Mouse (Mus musculus) ES-E14 (cell line): ENCODE measurements at regions not wholly inside any gene's neighbourhood (a gene's known extent, or its start where the extent isn't known, plus 50 kb on each side); places are given as distances from the start of the nearest gene placed in this dataset.

Source experiments
- DNase-seq: peaks from one replicate; pipeline ENCODE4 v3.0.0-alpha.2; 2013; ENCODE audit warnings: low read depth, low spot score
- H3K27ac ChIP-seq: 2 replicates; pipeline ENCODE4 v1.5.1; 2012; ENCODE audit warnings: low read depth, mild to moderate bottlenecking, low read length, moderate library complexity, mixed read lengths; ENCODE audit not compliant: poor library complexity, insufficient read depth, severe bottlenecking
- H3K36me3 ChIP-seq: 2 replicates; pipeline ENCODE4 v1.6.1; 2012; ENCODE audit warnings: mild to moderate bottlenecking, low read length, moderate library complexity, mixed read lengths; ENCODE audit not compliant: control insufficient read depth, poor library complexity, insufficient read depth, severe bottlenecking
- H3K4me1 ChIP-seq, 2 experiments: fragments of 150-350 bp in 1 of 2; sonication (generic) in 1 of 2; 2 replicates each; pipeline ENCODE4 v1.6.1; 2012; ENCODE audit warnings: low read length in 2 of 2, mild to moderate bottlenecking in 1 of 2, mixed read lengths in 1 of 2; ENCODE audit not compliant: control insufficient read depth in 2 of 2, insufficient read depth in 2 of 2, poor library complexity in 1 of 2
- H3K4me3 ChIP-seq, 2 experiments: fragments of 150-350 bp in 1 of 2; sonication (generic) in 1 of 2; 2 replicates each; pipeline ENCODE4 v1.5.1; 2012; ENCODE audit warnings: low read length in 2 of 2, low read depth in 1 of 2, mild to moderate bottlenecking in 1 of 2, mixed read lengths in 1 of 2; ENCODE audit not compliant: insufficient read depth in 1 of 2, poor library complexity in 1 of 2, severe bottlenecking in 1 of 2
- H3K9ac ChIP-seq: 2 replicates; pipeline ENCODE4 v1.6.1; 2012; ENCODE audit warnings: low read depth, mild to moderate bottlenecking, low read length, mixed read lengths; ENCODE audit not compliant: poor library complexity, insufficient read depth, severe bottlenecking
- H3K9me3 ChIP-seq: fragments of 150-350 bp; sonication (generic); 2 replicates; pipeline ENCODE4 v1.6.1; 2012; ENCODE audit warnings: low read depth, mild to moderate bottlenecking, low read length; ENCODE audit not compliant: control insufficient read depth, insufficient read depth
- CHD2 ChIP-seq: IDR thresholded peaks from 2 replicates; pipeline ENCODE4 v1.6.1; 2014; ENCODE audit warnings: mild to moderate bottlenecking, low read depth, low read length, inconsistent platforms
- HCFC1 ChIP-seq: IDR thresholded peaks from 2 replicates; pipeline ENCODE4 v1.6.1; 2012; ENCODE audit warnings: low read length, inconsistent platforms, borderline replicate concordance; ENCODE audit not compliant: insufficient read depth
- MAFK ChIP-seq: IDR thresholded peaks from 2 replicates; pipeline ENCODE4 v1.6.1; 2014; ENCODE audit warnings: mild to moderate bottlenecking, low read depth, low read length, inconsistent platforms; ENCODE audit not compliant: insufficient read depth
- ZC3H11A ChIP-seq: IDR thresholded peaks from 2 replicates; pipeline ENCODE4 v1.6.1; 2012; ENCODE audit warnings: low read depth, mild to moderate bottlenecking, inconsistent platforms, low read length, borderline replicate concordance
- ZNF384 ChIP-seq: IDR thresholded peaks from 2 replicates; pipeline ENCODE4 v1.6.1; 2012; ENCODE audit warnings: low read depth, low read length, inconsistent platforms
- in situ Hi-C, 2 experiments: fragments of 600-800 bp; cut with MboI; formaldehyde crosslinking; loops; one replicate each; pipeline ENCODE4 v1.15.1; 2025; ENCODE audit warnings: low sequenced_read_pairs in 2 of 2, inconsistent platforms in 1 of 2; ENCODE audit not compliant: unreplicated experiment in 2 of 2

GRCm38 (mm10) chr8:115613946-115614584, 93.5 kb downstream of the Maf start:
- H3K4me1 ChIP-seq, result no peaks in the 10 kb centered on the region

GRCm38 (mm10) chr8:115612119-115612518, 95.5 kb downstream of the Maf start:
- no peak for DNase-seq
- no peak for TF ChIP-seq CHD2
- no peak for TF ChIP-seq ZNF384
- TF ChIP-seq MAFK, result no peak
- TF ChIP-seq ZC3H11A, result no peak
- no peak for TF ChIP-seq HCFC1
- Histone ChIP-seq H3K4me3 (no peak overlapping the region), H3K36me3 (no peaks in the 10 kb centered on the region), H3K9ac (no peak overlapping the region), H3K27ac (no peak overlapping the region), H3K9me3 (no peaks in the 10 kb centered on the region), H3K4me1 (no peaks in the 10 kb centered on the region)
- in situ Hi-C loops, result no loop called here

More at GRCm38 (mm10) chr8:115613946-115614584, 93.5 kb downstream of the Maf start:
- no peak overlapping the region for H3K27ac ChIP-seq
- TF ChIP-seq CHD2, result no peak
- no peak for TF ChIP-seq ZNF384
- no peak for TF ChIP-seq MAFK
- no peak for TF ChIP-seq ZC3H11A
- no peak for TF ChIP-seq HCFC1
- in situ Hi-C loops, result no loop called here
- no peak overlapping the region for H3K4me3 ChIP-seq
- H3K9me3 ChIP-seq, result no peaks in the 10 kb centered on the region
- no peaks in the 10 kb centered on the region for H3K36me3 ChIP-seq
- DNase-seq, result no peak
- no peak overlapping the region for H3K9ac ChIP-seq

DNA sequence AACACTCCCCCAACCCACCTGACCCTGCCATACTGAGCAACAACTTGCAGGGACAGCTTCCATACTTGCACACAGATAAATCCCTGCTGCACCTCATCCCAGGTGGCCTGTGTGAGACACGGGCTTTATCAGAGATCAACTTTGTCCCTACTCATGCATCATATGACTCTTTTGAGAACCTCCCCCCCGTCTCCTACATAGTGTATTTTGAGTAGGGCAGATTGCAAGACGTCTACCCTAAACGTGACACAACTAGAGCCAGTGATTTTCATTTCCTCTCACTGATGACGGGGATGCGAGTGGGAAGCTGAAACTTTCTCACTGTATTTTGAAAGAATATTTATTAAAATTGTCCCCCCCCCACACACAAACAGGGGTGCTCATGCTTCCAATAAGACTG, 107.8 kb downstream of the Maf start:
- Histone ChIP-seq H3K4me3 (no peak overlapping the region), H3K4me1 (no peaks in the 10 kb centered on the region), H3K9me3 (no peaks in the 10 kb centered on the region), H3K9ac (no peak overlapping the region), H3K36me3 (no peaks in the 10 kb centered on the region), H3K27ac (no peak overlapping the region)
- in situ Hi-C loops, result no loop called here
- TF ChIP-seq CHD2, result no peak
- TF ChIP-seq ZC3H11A, result no peak
- TF ChIP-seq ZNF384, result no peak
- no peak for TF ChIP-seq HCFC1
- TF ChIP-seq MAFK, result no peak
- no peak for DNase-seq

DNA sequence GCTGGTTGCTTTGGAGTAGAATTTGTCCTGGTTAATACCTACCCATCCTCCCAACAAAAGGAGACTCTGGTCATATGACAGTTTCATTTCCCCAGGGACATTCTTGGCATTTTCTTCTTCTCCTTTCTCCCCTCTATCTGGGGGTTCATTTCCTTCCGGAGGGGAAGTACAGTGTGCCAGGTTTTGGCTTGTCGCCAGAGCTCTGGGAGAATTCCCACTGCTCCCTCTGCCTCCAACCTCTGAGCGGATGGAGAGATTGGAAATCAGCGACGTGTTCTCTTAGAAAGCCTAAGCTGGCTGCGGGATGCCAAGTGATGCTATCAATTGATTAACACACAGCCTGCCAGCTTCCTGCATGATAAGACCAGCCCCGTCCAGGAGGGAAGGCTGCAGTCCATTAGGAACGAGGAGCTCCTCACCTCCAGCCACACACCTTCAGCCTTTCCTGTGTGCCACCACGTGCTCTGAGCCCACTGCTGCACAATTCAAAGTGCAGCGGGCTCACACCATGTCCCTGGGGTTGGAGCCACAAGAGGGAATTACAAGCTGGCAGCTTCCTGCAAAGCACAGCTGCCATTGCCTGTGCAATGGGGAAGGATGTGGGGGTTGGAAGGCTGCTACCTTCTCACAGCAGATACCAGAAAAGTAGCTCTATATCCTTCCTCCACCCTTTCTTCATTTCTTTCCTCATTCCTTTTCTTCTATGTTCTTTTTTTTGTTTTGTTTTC, 110.2 kb downstream of the Maf start:
- in situ Hi-C loops, result no loop called here
- no peaks in the 10 kb centered on the region for H3K36me3 ChIP-seq
- H3K9me3 ChIP-seq, result no peaks in the 10 kb centered on the region
- H3K4me1 ChIP-seq, result no peaks in the 10 kb centered on the region
- TF ChIP-seq ZC3H11A, result no peak
- TF ChIP-seq HCFC1, result no peak
- no peak for TF ChIP-seq ZNF384
- no peak for TF ChIP-seq MAFK
- TF ChIP-seq CHD2, result no peak
- DNase-seq, result no peak
- no peak overlapping the region for H3K27ac ChIP-seq
- H3K4me3 ChIP-seq, result no peak overlapping the region
- H3K9ac ChIP-seq, result no peak overlapping the region
